Mouse (Mus musculus) T-helper 1 cell (primary cell): ENCODE data around the gene Mtfr1l.
"Not testable (repeated sequence)": the region's sequence is repeated elsewhere in the genome, so short reads cannot be mapped to it uniquely, and the experiment has no call there.

ENCODE experiments used
- in situ Hi-C: fragments of 300-600 bp; cut with MboI, MseI; formaldehyde crosslinking; loops from one replicate; pipeline ENCODE4 v1.15.1; 2025; ENCODE audit warnings: high pct_unique_total_duplicates

The Mtfr1l gene

GRCm38 (mm10) chr4:134516981-134517380, 18.2 kb downstream of the Mtfr1l start:
- in situ Hi-C loops: no loop called here

GRCm38 (mm10) chr4:134515614-134516013, 19.6 kb downstream of the Mtfr1l start:
- in situ Hi-C loops: no loop called here

- in situ Hi-C loops: no loop called here
These were observed 20.8 kb downstream of the Mtfr1l start for GRCm38 (mm10) chr4:134514309-134514930.

- in situ Hi-C loops: no loop called here
These were observed 22.4 kb downstream of the Mtfr1l start for GRCm38 (mm10) chr4:134512798-134513197.

- in situ Hi-C loops: no loop called here
These were observed 23.5 kb downstream of the Mtfr1l start for GRCm38 (mm10) chr4:134511730-134512129.

- in situ Hi-C loops: no loop called here
These were observed 24.3 kb downstream of the Mtfr1l start, which contains the start of gene Aunip for GRCm38 (mm10) chr4:134510845-134511411. Gene Aunip (plus strand): TSS chr4:134510999.

GRCm38 (mm10) chr4:134510396-134510795, 24.8 kb downstream of the Mtfr1l start:
- in situ Hi-C loops: no loop called here

- in situ Hi-C loops: no loop called here
These were observed 28.5 kb downstream of the Mtfr1l start for GRCm38 (mm10) chr4:134506713-134507112.

GRCm38 (mm10) chr4:134505966-134506594, 29.1 kb downstream of the Mtfr1l start:
- in situ Hi-C loops: no loop called here

- in situ Hi-C loops: no loop called here
These were observed 29.8 kb downstream of the Mtfr1l start for GRCm38 (mm10) chr4:134505303-134505789.

GRCm38 (mm10) chr4:134503686-134504357, 31.4 kb downstream of the Mtfr1l start:
- in situ Hi-C loops: no loop called here

GRCm38 (mm10) chr4:134501095-134501494, 34.1 kb downstream of the Mtfr1l start:
- in situ Hi-C loops: no loop called here

- in situ Hi-C loops: not testable (repeated sequence)
These were observed 36.2 kb downstream of the Mtfr1l start for GRCm38 (mm10) chr4:134498983-134499382.

- in situ Hi-C loops: no loop called here
These were observed 37.0 kb downstream of the Mtfr1l start for GRCm38 (mm10) chr4:134497986-134498731.

- in situ Hi-C loops: no loop called here
These were observed 38.0 kb downstream of the Mtfr1l start for GRCm38 (mm10) chr4:134497223-134497622.

GRCm38 (mm10) chr4:134496595-134497210, 38.5 kb downstream of the Mtfr1l start, which contains the start of gene Paqr7:
Gene Paqr7 (plus strand): TSS chr4:134496697.
- in situ Hi-C loops: no loop called here

GRCm38 (mm10) chr4:134495546-134495923, 39.7 kb downstream of the Mtfr1l start:
- in situ Hi-C loops: no loop called here

GRCm38 (mm10) chr4:134494780-134495545, 40.2 kb downstream of the Mtfr1l start:
- in situ Hi-C loops: no loop called here

GRCm38 (mm10) chr4:134494161-134494560, 41.0 kb downstream of the Mtfr1l start:
- in situ Hi-C loops: not testable (repeated sequence)

- in situ Hi-C loops: no loop called here
These were observed 43.5 kb downstream of the Mtfr1l start for GRCm38 (mm10) chr4:134491716-134492115.
